Mouse (Mus musculus) fat pad, adult 2 months (tissue): ENCODE measurements at regions not wholly inside any gene's neighbourhood (a gene's known extent, or its start where the extent isn't known, plus 50 kb on each side); places are given as distances from the start of the nearest gene placed in this dataset.
"Not testable (repeated sequence)": the region's sequence is repeated elsewhere in the genome, so short reads cannot be mapped to it uniquely, and the experiment has no call there.

ENCODE experiments used
- DNase-seq: peaks from one replicate; pipeline ENCODE4 v3.0.0-alpha.2; 2011; ENCODE audit warnings: low read depth, low spot score; ENCODE audit errors: extremely low read depth

DNA sequence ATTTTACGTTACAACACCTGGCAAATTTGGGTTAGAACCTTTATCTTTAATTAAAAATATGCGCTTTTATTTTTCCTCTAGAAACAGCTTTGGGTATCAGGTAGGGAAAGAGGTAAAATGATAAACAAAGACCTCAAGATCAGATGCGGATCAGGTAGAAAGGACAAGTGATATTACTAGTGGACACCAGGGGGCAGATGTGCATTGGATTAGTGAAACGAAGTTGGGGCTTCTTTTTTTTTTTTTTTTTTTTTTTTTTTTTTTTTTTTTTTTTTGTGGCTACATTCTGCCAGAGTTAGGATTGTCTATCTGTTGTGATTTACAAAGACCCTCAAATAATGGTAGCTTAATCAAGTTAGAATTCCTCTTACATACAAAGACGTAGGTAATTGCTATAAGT is 153.8 kb downstream of the Cd109 start:
- no peak for DNase-seq

GRCm38 (mm10) chr9:78773936-78774335 is 158.6 kb downstream of the Cd109 start:
- no peak for DNase-seq

DNA sequence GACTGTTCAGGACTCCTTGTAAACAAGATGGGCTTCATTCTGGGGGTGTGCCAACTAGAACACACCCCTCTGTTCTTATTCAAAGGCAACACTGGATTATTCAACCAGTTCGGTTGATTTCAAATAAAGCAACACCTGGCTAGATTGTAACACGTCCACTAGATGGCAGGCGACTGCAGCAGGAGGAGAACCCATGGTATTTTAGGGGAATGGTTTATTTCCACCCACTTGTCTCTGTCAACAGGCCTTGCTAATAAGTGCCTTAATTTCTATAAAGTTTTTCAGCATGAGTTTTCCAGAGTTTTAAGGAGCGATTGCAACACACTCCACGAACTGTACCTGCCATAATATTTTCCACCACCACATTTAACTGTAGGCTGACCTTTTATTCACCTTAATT is 160.1 kb downstream of the Cd109 start:
- DNase-seq = no peak

GRCm38 (mm10) chr9:78780595-78780994 is 165.2 kb downstream of the Cd109 start:
- DNase-seq = no peak

DNA sequence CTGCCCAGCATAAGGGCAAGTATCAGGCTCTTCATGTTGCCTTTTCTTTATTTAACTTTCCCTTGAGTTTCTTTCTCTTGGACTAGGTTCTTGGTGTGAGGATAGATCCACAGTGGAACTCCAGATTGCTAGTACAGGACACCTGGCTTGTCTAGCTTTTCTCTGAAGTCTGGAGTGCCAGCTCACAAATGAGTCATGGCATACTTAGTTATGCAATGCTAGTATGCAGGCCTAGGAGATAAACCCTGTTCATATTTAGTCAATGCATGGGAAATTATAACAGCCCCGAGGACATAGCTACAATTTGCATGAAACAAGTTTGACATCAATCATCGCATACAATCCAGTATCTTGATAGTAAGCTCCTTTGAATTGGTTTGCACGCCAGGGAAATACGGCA is 167.0 kb downstream of the Cd109 start:
- DNase-seq = peak; percentile 65

DNA sequence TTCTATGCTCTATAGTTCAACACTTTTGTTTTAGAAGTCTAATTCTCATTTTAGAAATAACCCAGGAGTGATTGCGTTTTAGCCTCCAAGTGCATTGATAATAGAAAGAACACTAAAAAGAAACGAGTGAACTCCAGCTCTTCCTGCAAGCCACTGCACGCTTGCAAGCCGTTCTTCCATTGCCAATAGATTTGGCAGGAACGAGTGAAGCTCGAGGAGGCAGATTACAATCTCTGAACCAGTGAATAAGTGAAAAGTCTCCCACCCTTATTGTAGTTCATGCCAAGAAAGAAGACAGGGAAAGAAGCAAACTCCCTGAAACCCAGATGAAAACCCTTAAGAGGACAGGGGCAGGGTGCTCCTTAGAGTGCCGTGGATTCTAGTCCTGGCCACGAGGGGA is 167.5 kb downstream of the Cd109 start:
- DNase-seq = peak; percentile 50

DNA sequence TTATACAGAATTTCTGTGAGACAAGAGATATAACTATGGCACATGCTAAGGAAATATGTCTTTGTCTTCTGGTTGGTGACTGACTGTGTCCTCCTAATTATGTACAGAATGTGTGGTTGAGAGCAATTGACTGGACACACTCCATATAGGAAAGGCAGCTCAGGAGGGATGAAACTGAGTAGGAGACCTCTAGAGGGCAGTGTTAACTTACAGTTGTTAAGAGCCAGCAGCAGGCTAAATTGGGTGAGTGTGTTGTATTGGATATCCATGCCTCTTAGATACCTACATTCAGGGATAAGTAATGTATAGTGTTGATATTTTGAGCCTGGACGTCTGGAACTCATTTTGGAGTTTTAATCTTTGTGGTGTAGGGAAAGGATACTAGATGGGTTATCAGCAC is 172.5 kb downstream of the Cd109 start:
- no peak for DNase-seq

- DNase-seq = no peak
These were observed 174.4 kb downstream of the Cd109 start for GRCm38 (mm10) chr9:78789703-78790102.

DNA sequence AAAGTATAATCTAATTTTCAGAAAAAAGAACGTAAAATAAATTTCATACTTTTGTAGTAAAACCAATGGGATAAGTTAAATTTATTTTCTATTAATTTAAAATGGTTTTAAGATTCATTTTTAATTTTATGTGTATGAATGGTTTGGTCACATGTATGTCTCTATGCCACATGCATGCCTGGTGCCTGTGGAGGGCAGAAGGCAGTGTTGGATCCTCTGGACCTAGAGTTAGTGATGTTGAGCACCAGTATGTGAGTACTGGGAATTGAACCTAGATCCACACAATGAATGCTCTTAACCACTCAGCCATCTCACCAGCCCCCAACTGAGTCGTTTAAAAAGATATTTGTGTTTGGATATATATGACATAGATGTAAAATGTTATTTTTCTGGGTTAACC is 174.8 kb downstream of the Cd109 start:
- no peak for DNase-seq

DNA sequence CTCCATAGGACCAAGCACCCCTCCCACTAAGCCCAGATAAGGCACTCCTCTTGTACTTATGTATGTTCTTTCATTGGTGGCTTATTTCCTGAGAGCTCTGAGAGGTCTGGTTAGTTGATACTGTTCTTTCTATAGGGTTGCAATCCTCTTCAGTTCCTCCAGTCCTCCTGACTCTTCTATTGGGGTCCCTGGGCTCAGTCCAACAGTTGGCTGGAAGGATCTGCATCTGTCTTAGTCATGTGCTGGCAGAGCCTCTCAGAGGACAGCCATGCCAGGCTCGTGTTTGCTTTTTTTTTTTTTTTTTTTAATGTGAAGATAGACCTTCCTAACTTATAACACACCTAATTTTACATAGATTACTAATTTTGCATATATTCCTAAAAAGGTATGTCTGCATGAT is 180.5 kb downstream of the Cd109 start:
- DNase-seq = no peak

GRCm38 (mm10) chr9:78817221-78817620 is 201.9 kb downstream of the Cd109 start:
- DNase-seq = peak; percentile 85

DNA sequence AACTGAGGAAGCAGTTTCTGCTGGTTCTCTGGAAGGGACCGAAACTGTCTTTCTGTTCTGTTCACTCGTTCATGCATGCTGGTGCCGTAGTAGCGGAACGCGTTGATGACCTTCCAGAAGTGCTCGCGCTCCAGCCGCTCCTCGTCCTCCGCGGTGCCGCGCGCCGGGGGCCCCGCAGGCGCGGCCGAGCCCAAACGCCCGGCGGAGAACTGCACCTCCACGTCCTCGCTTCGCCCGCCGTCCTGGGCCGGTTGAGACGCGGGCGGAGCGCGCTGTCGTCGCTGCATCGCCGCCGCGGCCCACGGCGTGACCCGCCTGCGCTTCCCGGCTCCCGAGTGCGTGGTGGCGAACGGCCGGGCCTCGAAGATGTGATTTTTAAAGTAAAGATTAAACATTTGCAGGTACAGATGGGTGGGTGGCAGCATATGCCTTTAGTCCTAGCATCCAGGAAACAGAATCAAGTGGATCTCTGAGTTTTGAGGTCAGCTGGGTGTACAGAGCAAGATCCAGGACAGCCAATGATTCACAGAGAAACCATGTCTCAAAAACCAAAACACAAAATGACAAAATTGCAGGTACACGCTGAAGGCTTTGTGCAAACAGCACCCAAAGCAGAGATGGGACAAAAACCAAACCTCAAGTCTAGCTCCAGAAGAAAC is 206.3 kb downstream of the Cd109 start:
- DNase-seq = not testable (repeated sequence)

GRCm38 (mm10) chr9:78844969-78845683 is 229.8 kb downstream of the Cd109 start:
- DNase-seq = no peak

DNA sequence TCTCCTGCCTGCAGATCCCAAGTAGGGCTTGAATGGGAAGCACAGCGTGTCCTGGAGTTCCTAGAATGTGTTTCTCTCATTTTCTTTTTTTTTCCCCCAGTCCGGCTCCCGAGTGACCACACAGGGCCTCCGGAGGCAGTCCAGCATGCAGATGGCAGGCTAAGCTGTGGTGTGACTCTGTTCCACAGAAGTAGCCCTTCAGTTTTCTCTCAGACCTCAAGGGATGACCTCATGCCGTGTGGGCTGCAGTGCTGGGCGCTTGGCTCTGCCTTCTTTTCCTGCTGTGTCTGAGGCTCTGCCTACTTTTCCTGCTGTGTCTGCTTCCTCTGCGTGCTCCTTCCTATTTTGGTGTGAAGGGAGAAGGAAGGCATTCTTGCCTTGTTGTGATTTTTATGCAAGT is 230.8 kb downstream of the Cd109 start:
- no peak for DNase-seq

GRCm38 (mm10) chr9:78847890-78848563 is 232.7 kb downstream of the Cd109 start:
- DNase-seq = no peak

GRCm38 (mm10) chr9:78848564-78848893 is 233.2 kb downstream of the Cd109 start:
- DNase-seq = not testable (repeated sequence)

DNA sequence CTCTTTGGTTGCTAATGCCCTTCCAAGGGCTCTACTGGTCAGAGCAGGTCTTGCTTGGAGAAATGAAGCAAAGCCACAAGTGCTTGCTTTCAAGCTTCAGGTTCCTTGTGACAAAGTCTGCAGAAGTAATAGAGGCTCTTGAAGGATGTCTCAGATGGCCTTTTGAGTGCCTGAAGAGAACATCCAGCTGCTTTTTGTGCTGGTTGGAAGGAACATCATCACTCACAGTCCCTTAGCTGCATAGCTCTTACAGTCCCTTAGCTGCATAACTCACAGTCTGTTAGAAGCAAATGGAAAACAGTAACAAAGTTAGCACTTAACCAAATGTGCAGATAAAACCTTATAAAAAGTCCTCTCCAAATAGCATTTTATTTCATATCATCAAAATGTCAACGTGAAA is 241.6 kb downstream of the Cd109 start:
- DNase-seq = no peak

DNA sequence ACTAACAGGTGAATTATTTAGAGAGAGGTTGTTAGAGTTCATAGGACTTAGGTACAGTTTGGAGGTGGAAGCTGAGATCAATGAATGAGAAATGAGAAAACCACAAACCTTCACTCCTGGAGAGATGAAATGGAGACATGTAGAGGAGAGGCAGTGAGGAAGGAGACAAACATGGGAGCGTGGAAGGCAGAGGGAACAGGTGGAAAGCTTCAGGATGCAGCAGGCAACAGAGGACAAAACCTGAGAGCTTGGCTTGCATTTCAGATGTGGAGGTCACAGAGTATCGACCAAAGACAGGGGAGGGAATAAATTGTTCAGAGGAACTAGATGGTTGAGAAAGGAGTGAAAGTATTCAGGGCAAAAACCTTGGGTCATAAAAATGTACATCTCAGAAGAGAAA is 244.6 kb downstream of the Cd109 start:
- no peak for DNase-seq

- DNase-seq = no peak
These were observed 257.2 kb downstream of the Cd109 start for GRCm38 (mm10) chr9:78872561-78872960.

GRCm38 (mm10) chr9:78879955-78880642 is 264.8 kb downstream of the Cd109 start:
- DNase-seq = no peak

DNA sequence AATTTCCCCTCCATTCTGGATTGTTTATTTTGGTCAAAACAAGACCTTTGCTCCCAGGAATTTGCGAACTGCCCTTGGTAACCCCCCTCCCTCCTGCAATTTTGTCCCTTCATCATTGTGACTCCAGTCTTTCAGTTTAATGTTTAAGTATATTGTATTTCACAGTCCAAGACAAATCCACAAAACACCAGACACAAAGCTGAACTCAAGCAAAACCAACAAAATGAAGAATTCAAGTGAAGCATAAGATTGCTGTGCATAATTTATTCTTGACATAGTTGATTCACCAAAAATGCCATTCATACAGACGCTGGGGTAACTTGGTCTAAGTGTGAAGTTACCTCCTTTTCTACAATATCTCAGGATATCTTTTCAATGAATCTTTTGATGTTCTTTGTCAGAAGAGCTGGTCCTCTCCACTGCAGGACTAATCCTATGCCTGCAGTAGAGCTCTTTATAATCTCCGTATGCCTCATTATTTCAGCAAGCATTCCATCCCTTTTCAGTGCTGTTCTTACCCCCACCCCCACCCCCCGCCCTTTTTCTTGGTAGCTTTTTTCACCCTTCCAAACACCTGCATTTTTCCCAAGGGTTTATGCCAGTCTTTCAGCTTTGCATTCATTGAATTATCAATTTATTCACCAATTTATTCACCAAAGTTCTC is 265.4 kb downstream of the Cd109 start:
- DNase-seq = no peak
